Mouse (Mus musculus): ENCODE data around the gene Bnc2.

DNA sequence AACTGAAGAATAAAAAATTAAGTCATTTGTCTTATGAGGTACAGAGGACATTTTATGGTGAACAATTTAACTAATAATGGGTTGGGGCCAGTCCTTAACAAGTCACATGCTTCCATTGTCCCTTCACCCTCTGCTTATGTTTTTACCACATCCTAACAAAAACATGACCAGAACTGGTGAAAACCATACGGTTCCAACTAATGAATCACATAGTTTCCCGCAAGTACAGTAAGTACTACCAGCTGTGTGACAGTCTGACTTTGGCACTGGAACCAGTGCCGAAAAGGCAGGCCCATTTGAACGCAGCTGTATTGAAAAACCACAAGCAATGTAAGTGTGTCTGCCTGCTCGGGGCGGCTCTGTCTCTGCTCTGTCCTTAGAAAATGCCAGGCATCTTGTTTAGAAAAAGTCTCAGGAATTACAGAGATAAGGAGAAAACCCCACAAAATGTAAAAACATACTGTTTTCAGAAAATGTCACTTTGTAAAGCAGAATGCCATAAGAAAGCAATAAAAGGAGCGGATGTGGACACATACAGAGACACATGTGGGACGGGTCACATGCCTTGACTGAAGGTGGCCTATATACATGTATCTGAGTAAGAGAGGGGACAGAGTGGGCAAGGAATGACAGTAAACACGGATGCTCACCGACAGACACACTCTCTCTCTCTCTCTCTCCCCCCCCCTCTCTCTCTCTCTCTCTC lies 217.4 kb downstream of the Bnc2 start:
- TF ChIP-seq POLR2A (IDR thresholded peaks at IDR 0.05; ENCODE audit: low read depth, low read length) (no peak), CTCF (IDR thresholded peaks at IDR 0.05; ENCODE audit: extremely low read depth, insufficient read depth, insufficient read length, insufficient replicate concordance) (no peak)
